Mouse (Mus musculus) testis, postnatal 10 days (tissue): ENCODE measurements around the gene Gm49353.

Experiments
- DNase-seq: peaks from one replicate; pipeline ENCODE4 v3.0.0; 2021; ENCODE audit warnings: low spot score

Gm49353 gene

GRCm38 (mm10) chr10:29198642-29199041, at the start of gene Gm49353:
Gene Gm49353, plus strand, starts transcription at chr10:29198954.
- DNase-seq = no peak

DNA sequence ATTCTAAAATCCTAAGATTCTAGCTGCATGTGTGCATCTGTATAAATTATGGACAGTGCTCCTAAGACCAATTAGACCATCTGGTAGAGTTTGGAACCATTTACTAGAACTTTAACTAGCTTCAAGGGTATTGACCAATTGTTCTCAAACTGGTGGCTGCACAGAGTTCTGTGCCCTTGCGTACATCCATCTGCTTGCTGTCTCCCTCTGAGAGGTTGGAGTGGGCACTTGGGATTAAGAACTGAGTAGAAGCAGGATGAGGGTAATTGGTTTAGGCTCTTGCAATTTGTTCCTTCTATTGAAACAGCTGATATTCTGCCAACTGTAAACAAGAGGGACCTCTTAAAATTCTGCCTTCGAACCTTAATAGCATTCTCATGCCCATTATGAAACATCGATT, 43.5 kb upstream of the Gm49353 start:
- no peak for DNase-seq

- DNase-seq = no peak
Measured at GRCm38 (mm10) chr10:29161664-29162063, 37.1 kb upstream of the Gm49353 start.

- DNase-seq = no peak
Measured at GRCm38 (mm10) chr10:29173778-29174177, 25.0 kb upstream of the Gm49353 start.

DNA sequence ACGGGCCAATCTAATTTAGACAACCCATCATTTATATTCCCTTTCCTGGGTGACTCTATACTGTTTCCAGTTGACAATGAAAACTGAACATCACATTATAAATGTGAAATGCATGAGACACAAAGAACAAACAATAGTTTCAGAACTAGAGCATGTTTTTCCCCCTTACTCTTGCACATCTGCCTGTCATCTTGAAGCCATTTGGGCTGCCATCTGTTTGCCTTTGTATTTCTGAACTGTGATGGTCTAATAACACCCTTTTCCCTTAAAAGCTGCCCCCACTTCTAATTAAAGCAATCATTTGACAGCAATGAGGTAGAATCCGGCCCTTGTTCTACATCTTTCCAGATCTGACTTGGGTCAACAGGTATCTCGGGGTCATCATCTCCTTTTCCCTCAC, 23.1 kb upstream of the Gm49353 start:
- no peak for DNase-seq

- no peak for DNase-seq
Measured at GRCm38 (mm10) chr10:29176881-29177280, 21.9 kb upstream of the Gm49353 start.

DNA sequence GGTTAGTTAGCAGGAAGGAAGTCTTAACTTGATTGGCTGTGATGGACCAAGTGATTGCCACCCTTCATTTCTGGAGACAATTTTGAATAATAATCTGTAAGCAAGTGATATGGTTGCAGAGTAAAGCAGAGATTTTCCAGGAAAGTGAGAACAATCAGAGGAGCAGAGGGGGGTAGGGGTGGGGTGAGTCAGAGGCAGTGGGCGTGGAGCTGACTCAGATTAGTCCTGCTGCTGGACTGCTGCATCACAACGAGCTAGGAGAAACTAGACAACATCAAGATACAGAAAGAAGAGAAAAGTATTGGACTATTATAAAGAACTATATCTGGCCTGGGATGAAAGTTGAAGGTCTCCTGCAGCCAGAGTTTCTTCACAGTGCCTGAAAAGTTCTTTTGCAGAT, 20.8 kb upstream of the Gm49353 start:
- DNase-seq = no peak

- DNase-seq = no peak
Measured at GRCm38 (mm10) chr10:29180210-29180609, 18.5 kb upstream of the Gm49353 start.

DNA sequence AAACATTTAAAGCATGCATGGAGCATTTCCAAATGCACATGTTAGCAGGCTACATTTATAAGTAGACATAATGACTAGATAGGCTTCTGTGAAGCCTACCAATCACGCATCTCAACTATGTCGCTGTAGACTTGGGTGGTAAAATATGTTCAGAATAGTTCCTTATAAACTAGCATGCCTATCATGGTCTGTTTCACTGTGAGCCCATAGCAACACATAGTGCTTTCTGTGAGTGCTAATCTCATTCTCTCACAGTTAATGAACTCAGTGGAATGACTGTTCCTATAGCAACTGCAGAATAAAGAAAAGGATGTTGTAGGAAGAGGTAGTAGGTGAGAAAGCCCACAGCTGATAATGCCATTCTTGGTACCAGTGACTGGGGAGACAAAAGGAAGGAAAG, 17.7 kb upstream of the Gm49353 start:
- DNase-seq = no peak

DNA sequence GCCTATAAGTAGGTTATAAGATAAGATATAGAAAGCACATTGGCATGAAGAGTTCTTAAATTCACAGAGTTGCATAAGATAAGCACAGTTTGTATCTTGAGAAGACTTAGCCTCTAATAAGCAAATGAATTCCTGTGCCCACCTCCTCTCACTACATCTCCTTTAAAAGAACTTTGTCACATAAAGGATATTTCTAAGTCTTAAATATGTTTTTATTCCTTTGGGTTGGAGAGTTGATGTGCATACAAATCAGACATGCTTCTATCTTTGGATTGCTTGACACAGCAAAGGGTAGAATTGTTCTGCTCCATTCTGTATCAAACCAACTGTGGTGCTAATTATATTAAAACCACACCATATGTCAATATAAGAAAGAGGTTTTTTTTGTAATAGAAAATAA, 5.0 kb upstream of the Gm49353 start:
- DNase-seq = no peak

DNA sequence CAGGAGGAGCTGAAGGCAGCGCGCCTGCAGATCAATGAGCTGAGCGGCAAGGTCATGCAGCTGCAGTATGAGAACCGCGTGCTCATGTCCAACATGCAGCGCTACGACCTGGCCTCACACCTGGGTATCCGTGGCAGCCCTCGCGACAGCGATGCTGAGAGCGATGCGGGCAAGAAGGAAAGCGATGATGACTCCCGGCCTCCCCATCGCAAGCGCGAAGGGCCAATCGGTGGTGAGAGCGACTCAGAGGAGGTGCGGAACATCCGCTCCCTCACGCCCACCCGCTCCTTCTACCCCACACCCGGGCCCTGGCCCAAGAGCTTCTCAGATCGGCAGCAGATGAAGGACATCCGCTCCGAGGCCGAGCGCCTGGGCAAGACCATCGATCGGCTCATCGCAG, 1.9 kb upstream of the Gm49353 start:
- peak; percentile 37 for DNase-seq

- DNase-seq = no peak
Measured at GRCm38 (mm10) chr10:29199835-29200234, 1.1 kb downstream of the Gm49353 start.

DNA sequence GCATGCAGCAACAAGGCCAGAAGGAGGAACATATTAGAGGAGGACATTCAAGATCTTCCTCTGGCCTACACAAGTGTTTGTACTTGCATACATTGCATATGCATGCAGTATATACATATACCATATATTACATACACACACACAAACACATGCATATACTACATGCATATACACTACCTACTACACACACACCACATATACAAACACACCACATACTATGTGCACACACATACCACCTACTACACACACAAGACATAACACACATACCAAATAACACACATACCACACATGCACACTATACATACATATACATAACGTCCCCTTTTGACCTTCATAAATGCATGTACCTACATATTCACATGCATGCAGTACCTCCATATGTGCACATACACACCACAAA, 1.9 kb downstream of the Gm49353 start:
- DNase-seq = no peak

DNA sequence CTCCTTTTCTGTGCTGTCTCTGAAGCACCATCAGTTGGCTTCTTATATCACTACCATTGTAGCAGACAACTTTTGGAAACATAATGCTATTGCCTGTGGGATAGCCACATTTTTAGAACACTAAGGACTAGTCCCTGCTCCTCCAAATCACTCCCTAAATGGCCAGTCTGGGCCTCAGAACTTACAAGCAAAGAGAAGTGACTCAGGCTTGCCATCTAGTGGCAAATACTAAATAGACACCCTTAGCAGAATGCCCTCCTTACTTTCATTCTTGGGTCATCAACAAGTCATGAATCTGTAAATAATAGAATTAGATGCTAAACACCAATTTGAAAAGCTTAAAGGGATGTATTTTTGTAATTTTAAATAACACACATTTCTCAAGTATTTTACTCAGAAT, 8.0 kb downstream of the Gm49353 start:
- DNase-seq = peak; percentile 41

- DNase-seq = no peak
Measured at GRCm38 (mm10) chr10:29208735-29209134, 10.0 kb downstream of the Gm49353 start.

DNA sequence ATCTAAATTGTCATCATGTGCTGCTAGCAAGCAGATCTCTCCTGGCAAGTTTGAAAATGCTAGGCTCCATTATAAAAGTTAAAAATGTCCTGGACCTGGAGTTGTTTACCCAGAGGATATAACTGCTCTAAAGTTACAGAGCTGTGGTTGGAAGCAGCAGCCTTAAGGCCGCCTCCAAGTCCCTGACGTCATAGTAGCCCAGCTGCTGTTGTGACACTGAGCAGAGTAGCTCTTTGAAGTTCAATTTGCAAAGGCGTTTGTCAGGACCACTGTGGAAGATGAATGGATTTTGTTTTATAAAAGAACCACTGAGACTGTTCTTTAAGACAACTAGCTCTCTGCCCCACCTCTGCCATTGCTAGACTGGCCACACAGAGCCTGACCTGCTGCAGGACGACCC, 12.7 kb downstream of the Gm49353 start, which contains the start of gene 9330159F19Rik:
Gene 9330159F19Rik (plus strand): TSS at position 154 of the 400 bp plus-strand sequence.
- peak; percentile 42 for DNase-seq

GRCm38 (mm10) chr10:29213534-29214100, 14.9 kb downstream of the Gm49353 start:
- peak; percentile 43 for DNase-seq

DNA sequence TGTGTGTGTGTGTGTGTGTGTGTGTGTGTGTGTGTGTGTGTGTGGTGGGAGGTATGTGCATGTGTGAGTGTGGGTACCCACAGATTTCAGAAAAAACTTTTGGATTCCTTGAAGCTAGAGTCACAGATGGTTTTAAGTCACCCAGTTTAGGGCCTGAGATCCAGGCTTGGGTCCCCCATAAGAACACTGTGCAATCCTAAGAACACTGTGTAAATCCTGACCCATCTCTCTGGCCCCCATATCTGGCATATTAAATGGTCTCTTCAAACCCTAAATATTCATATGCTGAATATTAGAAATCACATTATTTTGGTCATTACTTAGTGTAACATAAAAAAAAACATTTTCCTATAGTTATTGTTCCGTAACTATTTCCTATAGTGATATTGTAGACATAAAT, 18.2 kb downstream of the Gm49353 start:
- DNase-seq = no peak

- DNase-seq = no peak
Measured at GRCm38 (mm10) chr10:29217451-29217850, 18.7 kb downstream of the Gm49353 start.

DNA sequence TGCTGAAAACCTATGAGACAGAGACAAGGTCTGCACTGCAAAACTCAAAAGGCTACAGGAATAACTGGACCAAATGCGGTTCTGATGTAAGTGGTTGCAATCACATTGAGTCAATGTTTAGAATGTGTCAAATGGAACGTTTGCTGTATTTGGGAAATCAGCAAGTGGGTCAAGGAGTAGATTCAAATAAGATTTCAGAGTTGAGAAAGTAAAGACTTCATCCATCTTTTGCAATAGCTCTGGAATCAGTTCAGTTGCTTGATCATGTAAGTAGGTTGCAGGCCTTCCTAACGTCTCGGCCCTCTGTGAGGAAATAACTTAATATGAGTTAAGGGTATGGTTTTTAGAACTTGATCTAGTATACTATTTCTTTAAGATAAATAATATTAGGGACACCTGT, 26.6 kb downstream of the Gm49353 start:
- no peak for DNase-seq

- DNase-seq = no peak
Measured at GRCm38 (mm10) chr10:29231208-29231607, 32.5 kb downstream of the Gm49353 start.
